In genomic region chr13:54824111-54824931, GRCm38 (mm10) we compare ENCODE assay signal across 8 mouse cellular contexts. TPM values are rescaled to one million over a fixed set of nuclear protein-coding genes. Genes with fewer than 3 reads are reported as not detected.
DNase-seq lines count a peak whose midpoint lies in the region.

No protein-coding gene starts in this region.

- DNase-seq in left cerebral cortex, postnatal 4 days, result peak; percentile 94
- no peak for DNase-seq in left cerebral cortex, postnatal 25 days (ENCODE audit: low spot score in 2 of 2)
- DNase-seq in embryo, embryonic 10 days (ENCODE audit: low spot score), result peak; percentile 33
- DNase-seq in heart, adult 9 months (ENCODE audit: low spot score in 2 of 2), result peak; percentile 44 to 47
- DNase-seq in kidney, adult 8-10 months, result peak; percentile 11 to 16
- peak; percentile 35 for DNase-seq in neural tube, embryonic 10.5 days (ENCODE audit: extremely low spot score, low spot score)
- DNase-seq in natural killer cell, adult 2 months (ENCODE audit: low spot score in 2 of 2), result no peak
- DNase-seq in thymus, postnatal 36 days, result no peak

- intact Hi-C loops in left cerebral cortex, postnatal 4 days (cut with DNase I), result no loop called here
- intact Hi-C loops in left cerebral cortex, postnatal 25 days (cut with DNase I), result loop anchor here (5.0 kb wide), 1 partner anchor 108 kb away; no protein-coding TSS in a partner anchor

RNA-seq across cellular contexts. Expression of gene Tspan17, which starts 35.1 kb away (rescaled TPM):
- total RNA-seq in left cerebral cortex, postnatal 4 days (2021), result 10 to 100 TPM; 41.2 to 63.8 TPM
- total RNA-seq in left cerebral cortex, postnatal 25 days (2021), result 10 to 100 TPM; 69.3 to 79.1 TPM

RNA-seq across cellular contexts. Expression of gene Eif4e1b, which starts 40.5 kb away (rescaled TPM):
- not detected for total RNA-seq in left cerebral cortex, postnatal 4 days (2021)
- not detected for total RNA-seq in left cerebral cortex, postnatal 25 days (2021)

RNA-seq across cellular contexts. Expression of gene Sncb, which starts 57.9 kb away (rescaled TPM):
- total RNA-seq in left cerebral cortex, postnatal 4 days (2021), result 100 to 1,000 TPM; 331 to 383 TPM
- 100 to 1,000 TPM; 785 to 906 TPM for total RNA-seq in left cerebral cortex, postnatal 25 days (2021)

Comparison
In these comparisons a context has a peak if more than half of its experiments do, and no peak if none do; other contexts are left out.
1. DNase-seq: peak in left cerebral cortex, postnatal 4 days (single experiment), embryo, embryonic 10 days (single experiment), heart, adult 9 months (2 of 2), kidney, adult 8-10 months (2 of 2) and neural tube, embryonic 10.5 days (single experiment); none in left cerebral cortex, postnatal 25 days (0 of 2), natural killer cell, adult 2 months (0 of 2) and thymus, postnatal 36 days (0 of 2).